Mouse (Mus musculus): ENCODE data around the gene Crybg1. TPM values are rescaled to one million over a fixed set of nuclear protein-coding genes. Genes with fewer than 3 reads are reported as not detected.

Gene Crybg1
- polyA plus RNA-seq, 1 experiment from 2014 or later = 0.14 TPM

DNA sequence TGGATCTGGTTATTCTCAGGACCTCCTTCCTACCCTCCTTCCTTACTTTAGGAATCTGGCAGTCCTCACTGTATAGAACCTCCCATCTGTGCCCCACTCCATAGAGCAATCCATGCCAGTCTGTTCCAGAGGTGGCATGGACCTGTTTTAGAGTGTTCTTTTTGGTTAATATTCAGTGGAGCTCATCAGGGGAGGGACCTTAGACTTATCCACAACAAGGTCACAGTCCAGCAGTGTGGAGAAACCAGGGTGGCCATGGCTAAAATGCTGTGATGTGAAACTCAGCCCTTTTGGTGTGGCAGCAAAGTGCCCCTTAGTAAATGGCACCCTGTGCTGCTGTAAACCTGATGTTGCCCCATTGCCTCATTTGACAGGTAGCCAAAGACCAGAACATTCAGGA lies 139.8 kb downstream of the Crybg1 start:
- Histone ChIP-seq H3K9ac (ENCODE audit: low read depth, low read length) (no peak overlapping the region), H3K27me3 (ENCODE audit: control insufficient read depth, insufficient read depth, low read length) (peaks cover 45% of the 10 kb centered on the region), H3K4me1 (ENCODE audit: control insufficient read depth, insufficient read depth, low read length) (peaks cover 7% of the 10 kb centered on the region; the same call in 1 of the 2 replicates), H3K27ac (ENCODE audit: low read depth, low read length) (no peak overlapping the region), H3K36me3 (ENCODE audit: control insufficient read depth, insufficient read depth, low read length) (no peaks in the 10 kb centered on the region), H3K4me2 (no peak overlapping the region), H3K4me3 (ENCODE audit: low read depth, low read length) (no peak overlapping the region), H3K9me3 (replicated peaks; ENCODE audit: control insufficient read depth, low read length) (no peaks in the 10 kb centered on the region)
- no peak for ATAC-seq (replicated peaks; ENCODE audit: insufficient number of reproducible peaks, low FRiP score, low TSS enrichment)

DNA sequence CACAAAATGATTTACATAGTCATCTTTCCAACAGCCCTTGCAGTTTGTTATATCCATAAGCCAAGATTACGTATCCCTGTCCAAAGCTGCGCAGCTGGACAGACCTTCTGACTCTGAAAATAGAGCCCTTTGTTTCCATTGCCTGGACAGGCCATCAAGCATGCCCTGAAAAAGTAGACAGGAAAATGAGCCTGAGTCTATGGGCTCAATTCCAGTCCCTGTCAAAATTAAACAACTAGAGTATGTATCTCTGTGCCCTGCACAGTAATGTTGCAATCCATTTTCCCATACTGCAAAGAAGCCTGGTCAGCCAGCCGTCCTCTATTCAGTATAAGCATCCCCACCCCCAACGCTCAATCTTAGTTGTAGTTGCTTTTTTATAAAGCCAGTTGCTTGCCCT lies 141.8 kb downstream of the Crybg1 start:
- H3K36me3 ChIP-seq (ENCODE audit: control insufficient read depth, insufficient read depth, low read length) = no peaks in the 10 kb centered on the region
- WGBS (ENCODE audit: insufficient replicate concordance) = 74% methylated on average over 4 of the region's 4 CpGs
- no peak overlapping the region; the same call in 1 of the 2 replicates for H3K4me2 ChIP-seq
- H3K9ac ChIP-seq (ENCODE audit: low read depth, low read length) = no peak overlapping the region
- H3K4me3 ChIP-seq (ENCODE audit: low read depth, low read length) = no peak overlapping the region
- H3K4me1 ChIP-seq (ENCODE audit: control insufficient read depth, insufficient read depth, low read length) = peaks cover 7% of the 10 kb centered on the region; the same call in 1 of the 2 replicates
- H3K9me3 ChIP-seq (replicated peaks; ENCODE audit: control insufficient read depth, low read length) = no peaks in the 10 kb centered on the region
- no peak for ATAC-seq (replicated peaks; ENCODE audit: insufficient number of reproducible peaks, low FRiP score, low TSS enrichment)
- peaks cover 65% of the 10 kb centered on the region for H3K27me3 ChIP-seq (ENCODE audit: control insufficient read depth, insufficient read depth, low read length)
- H3K27ac ChIP-seq (ENCODE audit: low read depth, low read length) = no peak overlapping the region

DNA sequence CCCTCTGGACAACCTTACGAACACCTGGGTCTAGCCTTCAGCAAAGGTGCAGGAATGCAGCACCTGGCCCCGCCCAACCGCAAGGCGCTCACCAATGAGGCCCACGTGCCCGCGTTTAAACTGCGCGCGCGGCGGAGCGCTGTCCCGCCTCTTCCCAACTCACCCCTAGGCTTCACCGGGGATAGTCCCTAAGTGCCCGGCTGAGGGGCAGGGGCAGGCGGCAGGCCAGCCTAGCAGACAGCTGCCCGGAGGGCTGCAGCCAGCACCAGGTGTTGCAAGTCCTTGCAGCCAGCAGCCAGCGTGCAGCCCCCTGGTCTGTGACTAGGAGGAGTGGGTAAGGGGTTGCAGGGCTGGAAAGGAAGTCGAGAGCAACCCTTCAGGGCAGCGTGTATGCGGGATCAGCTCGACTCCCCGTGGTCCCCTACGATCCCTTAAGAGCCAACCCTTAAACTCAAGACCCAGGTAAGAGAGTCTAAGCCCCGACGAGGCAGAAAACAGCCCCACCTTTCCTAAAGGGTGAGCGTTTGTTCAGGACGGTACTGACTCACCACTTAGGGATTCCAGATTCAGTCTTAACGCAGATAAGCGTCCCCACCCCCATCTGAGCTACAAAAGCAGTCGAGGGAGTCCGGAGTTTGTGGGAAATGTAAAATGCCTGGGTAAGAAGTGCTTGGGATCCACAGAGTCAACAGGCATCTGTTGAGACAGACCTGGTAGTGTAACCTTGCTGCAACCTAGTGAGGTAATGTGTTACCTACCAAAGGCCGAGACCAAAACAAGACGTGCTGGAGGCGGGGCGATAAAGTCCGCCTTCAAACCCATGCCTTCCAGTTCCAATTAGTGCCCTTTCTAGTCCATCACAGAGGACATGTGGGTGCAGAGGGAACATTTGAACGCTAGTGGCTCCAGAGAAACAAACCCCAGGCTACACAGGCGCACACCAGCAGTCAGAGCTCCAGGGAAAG lies 142.7 kb downstream of the Crybg1 start:
- Histone ChIP-seq H3K9me3 (replicated peaks; ENCODE audit: control insufficient read depth, low read length) (no peaks in the 10 kb centered on the region), H3K9ac (ENCODE audit: low read depth, low read length) (no peak overlapping the region), H3K4me2 (peak overlapping the region; percentile 78), H3K27me3 (ENCODE audit: control insufficient read depth, insufficient read depth, low read length) (peaks cover 71% of the 10 kb centered on the region), H3K36me3 (ENCODE audit: control insufficient read depth, insufficient read depth, low read length) (no peaks in the 10 kb centered on the region), H3K27ac (ENCODE audit: low read depth, low read length) (no peak overlapping the region), H3K4me3 (ENCODE audit: low read depth, low read length) (peak overlapping the region; percentile 37), H3K4me1 (ENCODE audit: control insufficient read depth, insufficient read depth, low read length) (peaks cover 7% of the 10 kb centered on the region; the same call in 1 of the 2 replicates)
- under 1% methylated on average over 40 of the region's 40 CpGs for WGBS (ENCODE audit: insufficient replicate concordance)
- no peak for ATAC-seq (replicated peaks; ENCODE audit: insufficient number of reproducible peaks, low FRiP score, low TSS enrichment)

DNA sequence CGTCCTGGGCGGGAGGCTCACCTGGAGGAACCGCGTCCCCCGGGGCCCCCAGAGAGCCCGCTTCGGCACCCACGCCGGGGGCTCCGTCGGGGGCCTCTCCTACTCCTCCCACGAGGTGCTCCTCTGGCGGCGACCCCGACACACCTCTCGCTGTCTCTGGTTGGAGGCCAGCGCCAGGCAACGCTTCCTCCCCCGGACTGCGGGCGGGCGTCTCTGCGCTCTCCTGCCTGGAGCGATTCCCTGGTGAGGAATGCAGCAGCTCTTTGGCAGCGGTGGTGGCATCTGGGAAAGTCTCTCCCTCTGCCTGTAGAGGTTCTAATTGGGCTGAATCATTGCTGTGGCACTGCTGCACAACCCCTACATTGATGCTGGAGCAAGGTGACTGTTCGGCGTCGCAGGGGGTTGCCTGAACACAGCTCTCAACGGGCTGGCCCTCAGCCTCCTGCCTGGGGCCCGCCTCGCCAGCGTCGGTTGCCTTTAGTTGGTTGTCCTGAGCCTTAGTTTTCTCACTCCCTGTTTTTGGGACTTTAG lies 144.4 kb downstream of the Crybg1 start:
- ATAC-seq (replicated peaks; ENCODE audit: insufficient number of reproducible peaks, low FRiP score, low TSS enrichment) = no peak
- peak overlapping the region; percentile 63 for H3K4me3 ChIP-seq (ENCODE audit: low read depth, low read length)
- H3K4me2 ChIP-seq = peak overlapping the region; percentile 74
- peaks cover 7% of the 10 kb centered on the region; the same call in 1 of the 2 replicates for H3K4me1 ChIP-seq (ENCODE audit: control insufficient read depth, insufficient read depth, low read length)
- no peaks in the 10 kb centered on the region for H3K9me3 ChIP-seq (replicated peaks; ENCODE audit: control insufficient read depth, low read length)
- 2% methylated on average over 32 of the region's 33 CpGs for WGBS (ENCODE audit: insufficient replicate concordance)
- peaks cover 75% of the 10 kb centered on the region for H3K27me3 ChIP-seq (ENCODE audit: control insufficient read depth, insufficient read depth, low read length)
- H3K9ac ChIP-seq (ENCODE audit: low read depth, low read length) = peak overlapping the region; percentile 39; the same call in 1 of the 2 replicates
- no peaks in the 10 kb centered on the region for H3K36me3 ChIP-seq (ENCODE audit: control insufficient read depth, insufficient read depth, low read length)
- no peak overlapping the region for H3K27ac ChIP-seq (ENCODE audit: low read depth, low read length)

DNA sequence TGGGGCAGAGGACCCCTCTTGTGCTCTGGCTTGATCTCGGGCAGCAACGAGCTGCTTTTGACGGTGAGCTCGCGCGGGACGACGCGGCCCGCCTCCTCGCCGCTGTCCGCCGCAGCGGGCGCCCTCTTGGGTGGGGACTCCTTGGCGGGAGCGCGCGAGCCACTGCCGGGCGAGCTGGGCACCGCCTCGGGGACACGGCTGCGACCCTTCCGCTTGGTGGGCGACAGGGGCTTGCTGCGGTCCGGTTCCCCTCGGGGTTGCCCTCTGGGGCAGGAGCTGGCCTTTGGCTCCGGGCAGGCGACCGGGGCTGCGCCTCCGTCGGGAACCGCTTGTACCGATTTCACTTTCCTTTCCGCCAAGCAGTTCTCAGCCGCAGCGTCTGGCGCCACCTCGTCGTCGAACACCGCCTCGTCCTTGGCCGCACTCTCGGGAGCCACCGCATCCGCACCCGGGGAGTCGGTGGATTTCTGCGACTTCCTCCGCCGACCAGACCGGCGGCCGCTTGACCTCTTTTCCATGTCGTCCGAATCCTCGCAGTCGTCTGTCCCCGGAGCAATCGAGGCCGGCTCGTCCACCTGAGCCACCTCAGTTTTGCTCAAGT lies 145.0 kb downstream of the Crybg1 start:
- Histone ChIP-seq H3K4me1 (ENCODE audit: control insufficient read depth, insufficient read depth, low read length) (peaks cover 7% of the 10 kb centered on the region), H3K27me3 (ENCODE audit: control insufficient read depth, insufficient read depth, low read length) (peaks cover 72% of the 10 kb centered on the region), H3K4me2 (peak overlapping the region; percentile 74), H3K27ac (ENCODE audit: low read depth, low read length) (no peak overlapping the region), H3K36me3 (ENCODE audit: control insufficient read depth, insufficient read depth, low read length) (no peaks in the 10 kb centered on the region), H3K9me3 (replicated peaks; ENCODE audit: control insufficient read depth, low read length) (no peaks in the 10 kb centered on the region), H3K4me3 (ENCODE audit: low read depth, low read length) (peak overlapping the region; percentile 63), H3K9ac (ENCODE audit: low read depth, low read length) (peak overlapping the region; percentile 52; the same call in 1 of the 2 replicates)
- WGBS (ENCODE audit: insufficient replicate concordance) = under 1% methylated on average over 67 of the region's 68 CpGs
- ATAC-seq (replicated peaks; ENCODE audit: insufficient number of reproducible peaks, low FRiP score, low TSS enrichment) = peak; percentile 63; the same call in 1 of the 2 replicates

DNA sequence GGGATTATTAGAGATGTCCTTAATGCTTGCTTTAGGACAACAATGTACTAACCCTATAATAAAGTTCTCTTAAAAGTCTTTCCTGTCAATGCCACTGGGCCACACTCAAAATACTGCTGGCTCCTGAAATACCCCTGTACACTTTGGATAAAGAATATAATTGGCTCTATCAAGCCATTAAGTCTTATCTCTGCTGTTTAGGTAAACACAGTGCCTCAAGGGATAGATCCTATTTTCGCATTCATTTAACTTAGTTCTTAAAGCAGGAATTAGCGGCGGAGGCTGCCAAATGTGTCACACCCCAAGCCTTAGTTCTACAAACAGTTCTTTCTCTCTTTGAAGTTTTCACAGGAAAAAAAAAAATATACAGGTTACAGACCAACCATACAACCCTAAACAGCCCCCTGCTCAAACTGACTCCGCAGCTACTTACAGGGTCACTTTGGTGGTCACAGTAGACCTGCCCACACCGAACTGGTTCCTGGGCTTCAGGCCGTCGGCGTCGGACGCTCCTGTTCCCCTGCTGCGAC lies 145.6 kb downstream of the Crybg1 start:
- ATAC-seq (replicated peaks; ENCODE audit: insufficient number of reproducible peaks, low FRiP score, low TSS enrichment) = no peak
- WGBS (ENCODE audit: insufficient replicate concordance) = 3% methylated on average over 11 of the region's 11 CpGs
- peak overlapping the region; percentile 63 for H3K4me3 ChIP-seq (ENCODE audit: low read depth, low read length)
- H3K4me1 ChIP-seq (ENCODE audit: control insufficient read depth, insufficient read depth, low read length) = peaks cover 9% of the 10 kb centered on the region
- H3K36me3 ChIP-seq (ENCODE audit: control insufficient read depth, insufficient read depth, low read length) = no peaks in the 10 kb centered on the region
- peak overlapping the region; percentile 74 for H3K4me2 ChIP-seq
- peak overlapping the region; percentile 52; the same call in 1 of the 2 replicates for H3K9ac ChIP-seq (ENCODE audit: low read depth, low read length)
- H3K27me3 ChIP-seq (ENCODE audit: control insufficient read depth, insufficient read depth, low read length) = peaks cover 69% of the 10 kb centered on the region
- no peaks in the 10 kb centered on the region for H3K9me3 ChIP-seq (replicated peaks; ENCODE audit: control insufficient read depth, low read length)
- H3K27ac ChIP-seq (ENCODE audit: low read depth, low read length) = no peak overlapping the region

DNA sequence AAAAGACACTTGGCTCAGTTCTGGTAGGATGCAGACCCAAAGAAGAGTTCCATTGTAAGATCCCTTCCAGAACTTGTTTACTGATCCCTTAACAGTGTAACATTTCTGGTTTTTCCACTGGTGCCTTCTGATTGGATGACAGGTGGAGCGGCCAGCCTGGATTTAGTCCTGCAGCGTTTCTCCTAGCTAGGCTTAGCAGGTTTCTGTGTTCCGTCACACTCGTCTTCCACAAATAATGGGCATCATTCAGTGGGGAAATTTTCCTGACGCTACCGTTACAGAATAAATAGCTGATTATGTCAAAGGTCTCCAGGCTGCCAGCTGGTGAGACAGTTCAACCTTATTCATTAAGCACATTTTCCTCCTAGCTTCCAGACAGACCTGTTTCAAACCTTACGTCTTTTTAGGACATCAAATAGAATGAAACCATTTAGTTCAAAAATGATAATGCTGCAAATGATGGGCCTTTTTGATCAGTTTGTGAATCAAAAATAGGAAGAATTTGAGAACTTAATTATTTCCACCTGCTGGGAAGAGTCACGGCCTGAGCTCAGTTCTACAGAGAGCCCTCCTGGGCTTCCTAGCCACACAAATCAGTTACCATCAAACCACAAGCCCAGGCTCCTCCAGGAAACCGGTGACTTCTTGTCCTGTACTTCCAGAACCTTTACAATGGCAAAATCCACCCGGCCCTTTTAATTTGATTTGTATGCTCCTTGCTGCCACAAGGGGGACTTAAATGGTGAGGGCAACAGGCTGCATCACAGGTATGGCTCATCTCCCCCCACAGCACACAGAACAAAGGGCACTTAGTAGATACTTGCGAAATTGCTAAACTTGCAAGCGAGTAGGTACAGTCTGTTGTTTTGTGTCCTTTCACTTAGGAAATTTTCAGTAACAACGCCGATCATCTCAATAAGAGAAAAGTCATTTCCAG lies 146.4 kb downstream of the Crybg1 start:
- H3K27ac ChIP-seq (ENCODE audit: low read depth, low read length) = no peak overlapping the region
- H3K36me3 ChIP-seq (ENCODE audit: control insufficient read depth, insufficient read depth, low read length) = no peaks in the 10 kb centered on the region
- no peak overlapping the region for H3K9ac ChIP-seq (ENCODE audit: low read depth, low read length)
- peaks cover 11% of the 10 kb centered on the region for H3K4me1 ChIP-seq (ENCODE audit: control insufficient read depth, insufficient read depth, low read length)
- H3K4me3 ChIP-seq (ENCODE audit: low read depth, low read length) = no peak overlapping the region
- no peaks in the 10 kb centered on the region for H3K9me3 ChIP-seq (replicated peaks; ENCODE audit: control insufficient read depth, low read length)
- no peak overlapping the region for H3K4me2 ChIP-seq
- 27% methylated on average over 14 of the region's 14 CpGs for WGBS (ENCODE audit: insufficient replicate concordance)
- ATAC-seq (replicated peaks; ENCODE audit: insufficient number of reproducible peaks, low FRiP score, low TSS enrichment) = no peak
- H3K27me3 ChIP-seq (ENCODE audit: control insufficient read depth, insufficient read depth, low read length) = peaks cover 65% of the 10 kb centered on the region
